Mouse (Mus musculus) lung, postnatal 10 days (tissue): ENCODE measurements around the gene Cntfr.
A peak's percentile ranks its signal among the peaks of the same experiment; 100 is the strongest.
"Not testable (repeated sequence)": the region's sequence is repeated elsewhere in the genome, so short reads cannot be mapped to it uniquely, and the experiment has no call there.

Source experiments
- DNase-seq: peaks from one replicate; pipeline ENCODE4 v3.0.0; 2021

The Cntfr gene

GRCm38 (mm10) chr4:41708192-41708745 lies 11.4 kb upstream of the Cntfr start:
- peak; percentile 77 for DNase-seq

- DNase-seq, result peak; percentile 74
These were observed 10.2 kb upstream of the Cntfr start for GRCm38 (mm10) chr4:41707011-41707535.

DNA sequence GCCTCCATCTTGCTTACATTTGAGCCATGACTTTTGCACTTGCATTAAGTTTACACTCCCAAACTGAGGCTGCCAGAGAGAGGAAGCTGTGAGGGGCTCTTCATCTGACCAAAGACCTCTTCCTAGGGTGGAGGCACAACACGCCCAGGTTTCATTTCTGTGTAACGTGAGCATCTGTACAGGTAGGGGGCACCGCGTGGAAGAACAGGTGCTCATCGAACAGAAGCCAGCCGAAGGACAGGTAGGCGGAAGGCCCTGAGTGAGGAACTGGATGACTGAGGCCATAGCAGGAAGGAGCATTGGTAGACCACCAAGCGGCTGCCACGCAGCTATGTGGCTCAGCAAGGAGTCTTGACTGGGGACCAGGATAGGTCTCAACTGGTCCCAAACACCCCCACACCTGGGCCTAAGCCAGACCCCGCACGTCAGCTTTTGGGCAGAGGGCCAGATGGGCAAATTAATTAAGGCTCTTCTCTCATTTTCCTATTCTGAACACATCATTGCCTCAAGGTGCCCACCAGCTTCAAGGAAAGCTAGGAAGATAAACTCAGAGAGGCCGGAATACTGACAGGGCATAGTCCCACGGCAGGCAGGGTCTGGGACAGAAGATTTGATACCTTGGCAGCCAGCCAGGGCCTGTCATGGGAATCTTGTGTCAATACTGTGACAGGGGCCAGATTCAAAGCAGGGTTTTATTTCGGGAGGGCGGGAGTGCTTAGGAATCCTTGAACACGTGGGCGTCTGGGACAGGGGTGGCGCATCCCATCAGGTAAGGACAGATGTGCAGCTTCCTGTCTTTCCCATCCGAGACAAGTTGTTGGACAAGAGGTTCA lies 9.2 kb upstream of the Cntfr start:
- DNase-seq, result no peak

DNA sequence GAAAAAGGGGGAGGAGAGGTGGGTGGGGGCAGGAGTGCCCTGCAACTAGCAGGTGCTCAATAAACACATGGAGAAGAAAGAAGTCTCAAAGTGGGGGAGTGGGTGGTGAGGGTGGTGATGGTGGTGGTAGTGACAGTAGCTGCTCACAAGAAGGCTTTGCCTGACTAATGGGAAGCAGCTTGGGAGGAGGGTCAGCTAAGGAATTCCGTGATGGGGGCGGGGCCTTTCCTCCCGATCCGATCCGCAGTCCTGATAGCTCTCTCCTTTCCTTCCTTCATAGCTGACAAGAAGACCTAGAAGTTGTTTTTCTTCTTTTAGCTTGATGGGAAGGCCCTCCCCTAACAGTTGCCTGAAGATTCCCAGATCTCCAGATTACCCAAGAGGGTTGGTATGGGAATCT lies 7.8 kb upstream of the Cntfr start:
- no peak for DNase-seq

DNA sequence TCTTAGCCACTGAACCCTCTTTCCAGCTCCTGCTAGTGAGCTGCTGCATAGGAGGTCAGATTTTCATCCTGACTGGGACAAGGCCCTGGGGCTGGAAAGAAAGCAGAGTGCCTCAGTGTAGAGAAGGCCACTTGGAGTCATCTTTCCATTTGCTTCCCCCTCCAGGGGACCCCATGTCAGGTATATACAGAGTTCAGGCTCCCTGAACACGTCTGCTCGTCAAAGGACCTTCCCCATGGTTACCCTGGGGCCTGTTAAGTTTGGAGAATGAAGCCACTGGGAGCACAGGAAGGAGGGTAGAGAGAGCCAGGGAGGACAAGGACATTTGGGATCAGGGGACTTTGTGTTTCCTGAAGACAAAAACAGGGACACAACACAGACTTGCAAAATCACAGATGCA lies 5.3 kb upstream of the Cntfr start:
- not testable (repeated sequence) for DNase-seq

- DNase-seq, result not testable (repeated sequence)
These were observed 3.3 kb upstream of the Cntfr start for GRCm38 (mm10) chr4:41700224-41700623.

DNA sequence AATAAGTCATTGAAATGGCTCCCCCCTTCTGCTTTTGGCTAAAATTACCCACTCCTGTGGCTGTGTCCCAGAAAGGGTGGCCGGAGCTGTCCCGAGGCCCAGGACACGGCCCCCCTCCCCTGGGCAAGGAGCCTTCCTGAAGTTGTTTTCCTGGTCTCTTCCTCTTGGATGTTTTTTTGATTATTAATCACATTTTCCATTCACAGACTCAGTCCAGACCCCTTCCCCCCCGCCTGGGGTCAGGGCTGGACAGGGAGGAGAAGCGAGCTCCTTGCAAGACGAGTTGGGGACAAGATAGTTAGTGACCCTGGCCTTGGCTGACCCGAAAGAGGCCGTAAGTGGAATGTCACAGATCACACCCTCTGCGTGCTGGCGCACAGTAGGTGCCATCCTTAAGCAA lies 2.9 kb upstream of the Cntfr start, which contains the start of gene Il11ra1:
TSS of gene Il11ra1 (plus strand) at position 207 of the 400 bp plus-strand sequence.
- DNase-seq, result not testable (repeated sequence)

- DNase-seq, result not testable (repeated sequence)
These were observed 1.6 kb upstream of the Cntfr start for GRCm38 (mm10) chr4:41698421-41699016.

DNA sequence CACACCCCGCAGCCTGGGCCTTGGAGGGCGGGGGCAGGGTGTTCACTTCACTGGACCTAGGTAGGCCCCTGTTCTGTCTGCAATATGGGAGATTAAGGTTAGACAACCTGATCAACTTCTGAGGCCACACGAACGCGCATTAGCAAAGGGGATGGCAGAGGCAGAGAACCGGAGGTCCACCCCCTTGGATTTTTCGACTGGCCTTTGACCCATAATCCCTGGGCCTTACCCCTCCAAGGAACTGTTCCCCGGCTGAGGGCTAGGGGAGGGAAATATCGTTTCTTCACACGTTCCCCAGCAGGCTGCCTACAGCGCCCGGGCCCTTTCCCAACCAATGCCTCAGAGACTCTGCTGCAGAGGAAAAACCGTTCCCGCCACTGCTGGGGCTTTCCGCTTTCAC lies 437 bp downstream of the Cntfr start:
- not testable (repeated sequence) for DNase-seq

DNA sequence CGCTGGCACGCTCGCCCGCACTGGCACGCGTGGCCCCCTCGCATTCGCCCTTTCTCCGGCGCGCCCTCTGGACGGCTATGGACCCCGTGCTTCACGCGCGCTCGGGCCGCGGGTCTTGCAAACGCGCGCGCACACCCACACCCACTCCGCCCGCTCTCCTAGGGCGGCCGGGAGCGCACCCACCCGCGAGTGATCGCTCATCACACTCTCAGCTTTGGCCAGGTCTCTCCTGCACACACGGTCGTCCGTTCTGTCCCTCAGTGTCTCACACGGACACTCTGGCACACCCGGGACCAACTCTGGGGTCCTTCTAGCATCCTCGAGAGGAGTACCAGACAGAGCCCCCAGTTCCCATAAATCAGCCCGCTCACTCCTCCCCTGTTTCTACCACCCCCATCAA lies 1.1 kb downstream of the Cntfr start:
- DNase-seq, result not testable (repeated sequence)

DNA sequence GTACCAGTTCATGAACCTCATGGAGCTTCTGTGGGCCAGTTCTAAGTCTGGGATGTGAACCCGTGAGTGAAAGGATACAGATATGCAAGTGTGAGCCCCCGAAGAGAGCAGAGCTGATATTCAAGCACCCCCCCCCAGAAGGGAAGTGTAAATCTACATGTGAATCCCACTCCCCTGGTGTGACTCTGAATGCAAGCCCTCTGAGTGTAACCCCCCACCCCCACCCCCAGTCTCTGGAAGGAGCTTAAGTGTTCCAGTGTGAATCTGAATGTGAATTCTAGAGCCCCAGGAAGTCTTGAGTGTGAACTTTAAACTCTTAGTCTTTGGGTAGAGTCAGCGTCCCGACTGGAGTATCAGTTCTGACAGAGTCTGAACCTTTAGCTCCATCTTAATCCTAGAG lies 3.4 kb downstream of the Cntfr start:
- not testable (repeated sequence) for DNase-seq

GRCm38 (mm10) chr4:41690014-41690413 lies 6.9 kb downstream of the Cntfr start:
- DNase-seq, result not testable (repeated sequence)

GRCm38 (mm10) chr4:41688562-41688961 lies 8.3 kb downstream of the Cntfr start:
- DNase-seq, result not testable (repeated sequence)

GRCm38 (mm10) chr4:41685882-41686492 lies 10.9 kb downstream of the Cntfr start:
- DNase-seq, result not testable (repeated sequence)

GRCm38 (mm10) chr4:41684931-41685453 lies 11.9 kb downstream of the Cntfr start:
- DNase-seq, result not testable (repeated sequence)

- DNase-seq, result not testable (repeated sequence)
These were observed 12.6 kb downstream of the Cntfr start for GRCm38 (mm10) chr4:41684131-41684930.

- peak; percentile 42 for DNase-seq
These were observed 13.6 kb downstream of the Cntfr start for GRCm38 (mm10) chr4:41683303-41683702.

- DNase-seq, result no peak
These were observed 14.1 kb downstream of the Cntfr start for GRCm38 (mm10) chr4:41682789-41683188.

- DNase-seq, result no peak
These were observed 14.9 kb downstream of the Cntfr start for GRCm38 (mm10) chr4:41681947-41682346.

GRCm38 (mm10) chr4:41681176-41681575 lies 15.7 kb downstream of the Cntfr start:
- DNase-seq, result no peak

GRCm38 (mm10) chr4:41679291-41679690 lies 17.6 kb downstream of the Cntfr start:
- DNase-seq, result no peak

DNA sequence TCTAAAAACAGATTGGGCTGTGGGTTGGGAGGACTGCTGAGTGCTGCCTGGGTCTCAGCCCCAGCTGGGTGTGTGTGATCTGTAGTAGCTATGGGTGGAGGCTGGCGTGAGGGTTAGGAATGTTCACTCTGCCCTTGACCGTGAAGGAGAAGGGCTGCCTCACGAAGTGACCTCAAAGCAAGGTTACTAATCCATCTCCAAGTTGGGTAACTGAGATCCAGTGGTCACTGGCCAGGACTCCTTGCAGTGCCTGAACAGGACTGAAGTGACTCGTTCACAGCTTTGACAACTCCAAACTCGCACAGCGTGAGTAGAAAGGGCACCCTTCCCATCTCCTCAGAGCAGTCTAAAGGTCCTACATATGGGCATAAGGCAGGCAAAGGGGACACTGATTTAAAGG lies 18.0 kb downstream of the Cntfr start:
- no peak for DNase-seq
